Mouse (Mus musculus) ES-Bruce4 (cell line): Measurements from ENCODE around the gene Tdrd9. TPM values are rescaled to one million over a fixed set of nuclear protein-coding genes. Genes with fewer than 3 reads are reported as not detected.
A peak's percentile ranks its signal among the peaks of the same experiment; 100 is the strongest.

ENCODE experiments used
- H3K27ac ChIP-seq: 2 replicates; pipeline ENCODE4 v1.5.1; 2012; ENCODE audit warnings: low read length, inconsistent platforms; ENCODE audit not compliant: insufficient read depth
- H3K27me3 ChIP-seq: 2 replicates; pipeline ENCODE4 v1.6.1; 2012; ENCODE audit warnings: mild to moderate bottlenecking, low read length, inconsistent platforms; ENCODE audit not compliant: control insufficient read depth, poor library complexity, insufficient read depth, severe bottlenecking
- H3K36me3 ChIP-seq: 2 replicates; pipeline ENCODE4 v1.6.1; 2012; ENCODE audit warnings: inconsistent platforms, mild to moderate bottlenecking, low read length, moderate library complexity; ENCODE audit not compliant: control insufficient read depth, poor library complexity, insufficient read depth, severe bottlenecking
- H3K4me1 ChIP-seq: one replicate; pipeline ENCODE4 v1.8.1; 2011; ENCODE audit warnings: low read length; ENCODE audit not compliant: control insufficient read depth, insufficient read depth
- H3K4me3 ChIP-seq: 2 replicates; pipeline ENCODE4 v1.5.1; 2011; ENCODE audit warnings: low read depth, mild to moderate bottlenecking, low read length
- H3K9ac ChIP-seq: 2 replicates; pipeline ENCODE4 v1.6.1; 2012; ENCODE audit warnings: low read depth, mild to moderate bottlenecking, inconsistent platforms; ENCODE audit not compliant: poor library complexity, severe bottlenecking
- H3K9me3 ChIP-seq: replicated peaks from 2 replicates; pipeline ENCODE4 v1.6.1; 2012; ENCODE audit warnings: mild to moderate bottlenecking, low read length, inconsistent platforms; ENCODE audit not compliant: control insufficient read depth, poor library complexity, insufficient read depth, severe bottlenecking
- CTCF ChIP-seq: IDR thresholded peaks from one replicate; pipeline ENCODE4 v1.8.1; 2011; ENCODE audit warnings: low read depth, low read length
- EP300 ChIP-seq: IDR thresholded peaks from 2 replicates; pipeline ENCODE4 v1.6.1; 2011; ENCODE audit warnings: low read depth, low read length; ENCODE audit not compliant: insufficient read depth
- POLR2A ChIP-seq: IDR thresholded peaks from one replicate; pipeline ENCODE4 v1.8.1; 2011; ENCODE audit warnings: low read length; ENCODE audit not compliant: insufficient read depth
- polyA plus RNA-seq: library from polyadenylated mRNA; stranded (reverse); fragments of >200 nt; gene quantifications from 2 replicates; pipeline ENCODE4 v1.2.4, GENCODE M21; 2011; ENCODE audit warnings: low read depth; ENCODE audit not compliant: missing spikeins, insufficient read depth, insufficient read length

Gene Tdrd9
- polyA plus RNA-seq, 1 experiment, result not detected

GRCm38 (mm10) chr12:112103179-112103578, 131.8 kb downstream of the Tdrd9 start:
- Histone ChIP-seq H3K4me3 (no peak overlapping the region), H3K9ac (no peak overlapping the region), H3K36me3 (no peaks in the 10 kb centered on the region), H3K9me3 (no peaks in the 10 kb centered on the region), H3K4me1 (peaks cover 2% of the 10 kb centered on the region), H3K27me3 (no peaks in the 10 kb centered on the region), H3K27ac (no peak overlapping the region)
- TF ChIP-seq EP300, result no peak
- no peak for TF ChIP-seq POLR2A
- TF ChIP-seq CTCF, result no peak

- no peaks in the 10 kb centered on the region for H3K9me3 ChIP-seq
- H3K9ac ChIP-seq, result no peak overlapping the region
- peaks cover 2% of the 10 kb centered on the region for H3K4me1 ChIP-seq
- no peaks in the 10 kb centered on the region for H3K27me3 ChIP-seq
- H3K36me3 ChIP-seq, result no peaks in the 10 kb centered on the region
- no peak overlapping the region for H3K27ac ChIP-seq
- TF ChIP-seq CTCF (no peak), POLR2A (no peak), EP300 (no peak)
- no peak overlapping the region for H3K4me3 ChIP-seq
These were observed 133.5 kb downstream of the Tdrd9 start for GRCm38 (mm10) chr12:112104890-112105289.

GRCm38 (mm10) chr12:112106541-112106971, 135.2 kb downstream of the Tdrd9 start, which contains the start of gene Aspg:
Gene Aspg (plus strand): TSS chr12:112106679.
- no peak for TF ChIP-seq EP300
- TF ChIP-seq POLR2A, result peak; percentile 30
- TF ChIP-seq CTCF, result no peak
- no peak within 1 kb of the TSS; the same call in 1 of the 2 replicates for H3K9ac ChIP-seq
- peak within 1 kb of the TSS; percentile 51 for H3K4me3 ChIP-seq
- no peaks in the 10 kb centered on the region for H3K27me3 ChIP-seq
- peaks cover 2% of the 10 kb centered on the region for H3K4me1 ChIP-seq
- H3K27ac ChIP-seq, result no peak within 1 kb of the TSS
- H3K36me3 ChIP-seq, result no peaks in the 10 kb centered on the region
- H3K9me3 ChIP-seq, result no peaks in the 10 kb centered on the region

- Histone ChIP-seq H3K4me1 (peaks cover 4% of the 10 kb centered on the region), H3K27me3 (no peaks in the 10 kb centered on the region), H3K4me3 (no peak overlapping the region), H3K9ac (no peak overlapping the region), H3K9me3 (no peaks in the 10 kb centered on the region), H3K36me3 (no peaks in the 10 kb centered on the region), H3K27ac (no peak overlapping the region)
- no peak for TF ChIP-seq EP300
- no peak for TF ChIP-seq CTCF
- TF ChIP-seq POLR2A, result no peak
These were observed 136.3 kb downstream of the Tdrd9 start for GRCm38 (mm10) chr12:112107685-112108084.

- Histone ChIP-seq H3K27me3 (no peaks in the 10 kb centered on the region), H3K4me1 (peaks cover 4% of the 10 kb centered on the region), H3K9ac (no peak overlapping the region), H3K9me3 (no peaks in the 10 kb centered on the region), H3K27ac (no peak overlapping the region), H3K4me3 (no peak overlapping the region), H3K36me3 (no peaks in the 10 kb centered on the region)
- TF ChIP-seq CTCF, result no peak
- no peak for TF ChIP-seq EP300
- TF ChIP-seq POLR2A, result no peak
These were observed 137.5 kb downstream of the Tdrd9 start for GRCm38 (mm10) chr12:112108696-112109445.

- H3K27me3 ChIP-seq, result no peaks in the 10 kb centered on the region
- H3K27ac ChIP-seq, result no peak overlapping the region
- no peak overlapping the region for H3K4me3 ChIP-seq
- TF ChIP-seq EP300 (no peak), CTCF (no peak), POLR2A (no peak)
- no peak overlapping the region for H3K9ac ChIP-seq
- peaks cover 4% of the 10 kb centered on the region for H3K4me1 ChIP-seq
- no peaks in the 10 kb centered on the region for H3K9me3 ChIP-seq
- H3K36me3 ChIP-seq, result no peaks in the 10 kb centered on the region
These were observed 138.3 kb downstream of the Tdrd9 start for GRCm38 (mm10) chr12:112109701-112110100.
